In the genomic region with DNA sequence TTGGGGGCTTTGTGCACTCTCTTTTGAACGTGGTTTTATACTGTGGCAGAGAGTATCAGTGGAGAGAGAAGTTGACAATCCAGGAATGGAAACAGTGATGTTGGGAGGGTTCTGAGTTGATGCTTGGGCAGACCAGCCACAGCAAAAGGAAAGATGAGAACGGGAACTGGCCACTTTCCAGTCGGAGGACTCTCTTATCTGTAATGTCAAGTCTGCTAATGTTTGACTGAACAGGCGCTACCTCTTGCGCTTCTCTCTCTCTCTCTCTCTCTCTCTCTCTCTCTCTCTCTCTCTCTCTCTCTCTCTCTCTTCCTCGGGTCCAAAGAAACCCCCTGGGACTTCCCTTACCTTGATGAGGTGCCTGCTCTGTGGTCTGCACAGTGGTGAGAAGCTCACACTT, we compare ENCODE assay signal across 23 mouse cellular contexts.
DNase-seq lines count a peak whose midpoint lies in the region; ATAC-seq and TF ChIP-seq lines count a peak whose summit lies in the region.
"Had no signal": no experiment of that assay in that cellular context is flagged by ENCODE, and none has a peak within 500 bp of the region (broad histone marks: within the 10 kb centered on the region; RNA-seq: fewer than 3 reads in every experiment).

No protein-coding gene starts in this region.

- no peaks in the 10 kb centered on the region for H3K79me2 ChIP-seq in MEL (ENCODE audit: control insufficient read depth, insufficient read depth, low read length, poor library complexity)

- peaks cover 44% of the 10 kb centered on the region for H3K4me1 ChIP-seq in heart, embryonic 13.5 days
- peaks cover 31% of the 10 kb centered on the region for H3K4me1 ChIP-seq in kidney, embryonic 16.5 days (ENCODE audit: insufficient read depth, low read length)
- H3K4me1 ChIP-seq in MEL (ENCODE audit: control insufficient read depth in 1 of 2, insufficient read depth in 2 of 2, low read length in 2 of 2) = no peaks in the 10 kb centered on the region
- H3K4me1 ChIP-seq in brown adipose tissue, adult 24 weeks (ENCODE audit: control insufficient read depth, insufficient read depth, insufficient read length, low read length) = no peaks in the 10 kb centered on the region; the same call in 1 of the 2 replicates
- no peaks in the 10 kb centered on the region for H3K4me1 ChIP-seq in midbrain, postnatal 0 days (ENCODE audit: insufficient read depth, low read length)
- H3K4me1 ChIP-seq: liver, embryonic 15.5 days had no signal

- no peak for TF ChIP-seq POLR2A in MEL (IDR thresholded peaks at IDR 0.05; ENCODE audit: control insufficient read depth in 1 of 2, insufficient read depth in 1 of 2, low read depth in 1 of 2, low read length in 2 of 2, poor library complexity in 1 of 2)

- no peak for DNase-seq in heart, adult 11 months
- DNase-seq in kidney, postnatal 4 days = no peak
- DNase-seq in MEL (ENCODE audit: low read depth, low spot score) = peak; percentile 24
- DNase-seq in midbrain, postnatal 0 days (ENCODE audit: low spot score) = no peak
- DNase-seq: adrenal gland, postnatal 10 days; cerebellum, adult 9-10 months; gastrocnemius, postnatal 10 days; kidney, adult 11 months; left cerebral cortex, postnatal 4 days; lung, postnatal 36 days; midbrain, embryonic 14.5 days; right cerebral cortex, postnatal 14 days; thymus, adult 2 months had no signal

- TF ChIP-seq EP300 in MEL (IDR thresholded peaks at IDR 0.05; ENCODE audit: low read depth in 1 of 2, low read length in 2 of 2) = no peak

- WGBS in heart, embryonic 13.5 days = 14% methylated on average over 6 of the region's 6 CpGs
- 56% methylated on average over 6 of the region's 6 CpGs for WGBS in kidney, embryonic 16.5 days
- WGBS in midbrain, postnatal 0 days = 91% methylated on average over 6 of the region's 6 CpGs

- peak overlapping the region; percentile 38; the same call in 1 of the 2 replicates for H3K9ac ChIP-seq in heart, embryonic 13.5 days
- H3K9ac ChIP-seq in kidney, embryonic 16.5 days (replicated peaks; ENCODE audit: low read length) = no peak overlapping the region
- no peak overlapping the region for H3K9ac ChIP-seq in MEL (ENCODE audit: control insufficient read depth, low read depth, low read length, poor library complexity, severe bottlenecking)
- H3K9ac ChIP-seq in midbrain, postnatal 0 days (replicated peaks; ENCODE audit: low read length, poor library complexity, severe bottlenecking) = no peak overlapping the region
- H3K9ac ChIP-seq: hindbrain, embryonic 13.5 days; limb, embryonic 15.5 days; liver, embryonic 15.5 days; neural tube, embryonic 12.5 days had no signal

- ATAC-seq in heart, embryonic 13.5 days (ENCODE audit: extremely low read depth, insufficient number of reproducible peaks, low FRiP score, low TSS enrichment) = no peak
- no peak for ATAC-seq in kidney, embryonic 16.5 days (ENCODE audit: low FRiP score, low TSS enrichment)
- ATAC-seq in midbrain, postnatal 0 days (ENCODE audit: low FRiP score) = no peak
- ATAC-seq: forebrain, embryonic 16.5 days had no signal

- no peaks in the 10 kb centered on the region for H3K27me3 ChIP-seq in heart, embryonic 13.5 days (replicated peaks)
- H3K27me3 ChIP-seq in kidney, embryonic 16.5 days (ENCODE audit: insufficient read depth, low read length) = no peaks in the 10 kb centered on the region
- H3K27me3 ChIP-seq in MEL (ENCODE audit: control insufficient read depth in 1 of 2, insufficient read depth in 2 of 2, low read length in 2 of 2) = no peaks in the 10 kb centered on the region
- no peaks in the 10 kb centered on the region for H3K27me3 ChIP-seq in midbrain, postnatal 0 days (ENCODE audit: insufficient read depth, low read length)
- H3K27me3 ChIP-seq: hindbrain, embryonic 13.5 days; limb, embryonic 15.5 days; liver, embryonic 15.5 days; neural tube, embryonic 12.5 days had no signal

- no peaks in the 10 kb centered on the region for H3K9me3 ChIP-seq in heart, embryonic 13.5 days
- no peaks in the 10 kb centered on the region for H3K9me3 ChIP-seq in kidney, embryonic 16.5 days (ENCODE audit: low read length)
- H3K9me3 ChIP-seq in MEL (replicated peaks; ENCODE audit: insufficient read depth, low read length) = no peaks in the 10 kb centered on the region
- no peaks in the 10 kb centered on the region for H3K9me3 ChIP-seq in midbrain, postnatal 0 days (ENCODE audit: low read length)
- H3K9me3 ChIP-seq: forebrain, embryonic 10.5 days; hindbrain, embryonic 13.5 days; limb, embryonic 15.5 days; liver, embryonic 15.5 days; neural tube, embryonic 12.5 days had no signal

- no peak for TF ChIP-seq RAD21 in MEL (IDR thresholded peaks at IDR 0.05; ENCODE audit: low read depth, low read length)

- no peaks in the 10 kb centered on the region for H3K36me3 ChIP-seq in heart, embryonic 13.5 days
- H3K36me3 ChIP-seq in kidney, embryonic 16.5 days (ENCODE audit: insufficient read depth, low read length) = no peaks in the 10 kb centered on the region
- H3K36me3 ChIP-seq in MEL (ENCODE audit: control insufficient read depth in 1 of 2, insufficient read depth in 2 of 2, low read length in 2 of 2) = no peaks in the 10 kb centered on the region
- H3K36me3 ChIP-seq in midbrain, postnatal 0 days (ENCODE audit: insufficient read depth, low read length) = no peaks in the 10 kb centered on the region
- H3K36me3 ChIP-seq: forebrain, embryonic 10.5 days; hindbrain, embryonic 13.5 days; limb, embryonic 15.5 days; liver, embryonic 15.5 days; neural tube, embryonic 12.5 days had no signal

- no peak overlapping the region for H3K4me3 ChIP-seq in heart, embryonic 13.5 days
- no peak overlapping the region for H3K4me3 ChIP-seq in kidney, embryonic 16.5 days (ENCODE audit: low read length)
- H3K4me3 ChIP-seq in MEL (ENCODE audit: control insufficient read depth in 1 of 2, insufficient read depth in 1 of 2, low read depth in 2 of 2, low read length in 2 of 2) = no peak overlapping the region
- no peak overlapping the region for H3K4me3 ChIP-seq in brown adipose tissue, adult 24 weeks (ENCODE audit: insufficient read depth, low read depth, low read length)
- no peak overlapping the region for H3K4me3 ChIP-seq in midbrain, postnatal 0 days (ENCODE audit: low read depth, low read length)
- H3K4me3 ChIP-seq: forebrain, embryonic 10.5 days; hindbrain, embryonic 13.5 days; limb, embryonic 15.5 days; liver, embryonic 15.5 days; neural tube, embryonic 12.5 days had no signal

- no peak for TF ChIP-seq CTCF in MEL (IDR thresholded peaks at IDR 0.05 in 2 of 3, conservative IDR thresholded peaks at IDR 0.05 in 1 of 3; ENCODE audit: control insufficient read depth in 1 of 3, insufficient read depth in 1 of 3, low read depth in 2 of 3, low read length in 3 of 3, poor library complexity in 1 of 3, severe bottlenecking in 1 of 3)
- TF ChIP-seq CTCF in midbrain, postnatal 0 days (IDR thresholded peaks at IDR 0.05) = no peak

- H3K4me2 ChIP-seq in heart, embryonic 13.5 days = peak overlapping the region; percentile 54
- no peak overlapping the region for H3K4me2 ChIP-seq in kidney, embryonic 16.5 days (replicated peaks; ENCODE audit: low read depth, low read length)
- no peak overlapping the region for H3K4me2 ChIP-seq in midbrain, postnatal 0 days (ENCODE audit: low read depth, low read length, poor library complexity, severe bottlenecking)
- H3K4me2 ChIP-seq: hindbrain, embryonic 13.5 days; limb, embryonic 15.5 days; liver, embryonic 15.5 days; neural tube, embryonic 12.5 days had no signal

- H3K27ac ChIP-seq in heart, embryonic 13.5 days (replicated peaks) = peak overlapping the region; percentile 91
- H3K27ac ChIP-seq in kidney, embryonic 16.5 days (ENCODE audit: low read length) = peak overlapping the region; percentile 90; the same call in 1 of the 2 replicates
- H3K27ac ChIP-seq in MEL (ENCODE audit: control insufficient read depth, low read depth, low read length) = no peak overlapping the region
- H3K27ac ChIP-seq in brown adipose tissue, adult 24 weeks (replicated peaks; ENCODE audit: low read depth, low read length) = 0 out of 2 replicates have a peak overlapping the region, but pooled peaks have one; percentile 29
- H3K27ac ChIP-seq in midbrain, postnatal 0 days (ENCODE audit: low read depth, low read length) = no peak overlapping the region
- H3K27ac ChIP-seq: forebrain, embryonic 10.5 days; hindbrain, embryonic 13.5 days; liver, embryonic 15.5 days; neural tube, embryonic 12.5 days; stomach, postnatal 0 days had no signal

TF ChIP-seq in MEL, 35 proteins besides CTCF, POLR2A, EP300 and RAD21:
- TF ChIP-seq JUND (IDR thresholded peaks at IDR 0.05; ENCODE audit: low read depth, low read length) (peak; percentile 52; the same call in 1 of the 2 replicates), MXI1 (IDR thresholded peaks at IDR 0.05; ENCODE audit: low read depth, low read length) (no peak), UBTF (IDR thresholded peaks at IDR 0.05; ENCODE audit: borderline replicate concordance, insufficient read depth, low read depth, low read length) (no peak), USF2 (IDR thresholded peaks at IDR 0.05; ENCODE audit: borderline replicate concordance in 1 of 2, insufficient read depth in 1 of 2, low read depth in 1 of 2, low read length in 2 of 2) (no peak), POLR2AphosphoS5 (IDR thresholded peaks at IDR 0.05; ENCODE audit: borderline replicate concordance, low read depth, low read length) (no peak), NRF1 (IDR thresholded peaks at IDR 0.05; ENCODE audit: insufficient read depth, low read depth, low read length, poor library complexity, severe bottlenecking) (no peak), ZNF384 (IDR thresholded peaks at IDR 0.05; ENCODE audit: low read depth, low read length) (no peak)

Comparison
In these comparisons a context has a peak if more than half of its experiments do, and no peak if none do; other contexts are left out.
1. H3K27ac ChIP-seq: peak in heart, embryonic 13.5 days (single experiment), kidney, embryonic 16.5 days (single experiment) and brown adipose tissue, adult 24 weeks (single experiment); none in MEL (single experiment) and midbrain, postnatal 0 days (single experiment).